Mouse (Mus musculus): Measurements from ENCODE around the gene Slco2a1.

The Slco2a1 gene

GRCm38 (mm10) chr9:102982376-102982775 is 6.1 kb upstream of the Slco2a1 start:
- 83% methylated on average over 3 of the region's 3 CpGs for WGBS

GRCm38 (mm10) chr9:102985111-102985510 is 3.4 kb upstream of the Slco2a1 start:
- 74% methylated on average over 1 of the region's 1 CpGs for WGBS

- WGBS, result 81% methylated on average over 4 of the region's 4 CpGs
Observed at GRCm38 (mm10) chr9:102985939-102986338, 2.6 kb upstream of the Slco2a1 start.

- 62% methylated on average over 6 of the region's 6 CpGs for WGBS
Observed at GRCm38 (mm10) chr9:102990306-102991133, 2.0 kb downstream of the Slco2a1 start.

GRCm38 (mm10) chr9:102991134-102991406 is 2.6 kb downstream of the Slco2a1 start:
- WGBS, result 85% methylated on average over 4 of the region's 4 CpGs

- WGBS, result 69% methylated on average over 6 of the region's 6 CpGs
Observed at GRCm38 (mm10) chr9:102992877-102993276, 4.4 kb downstream of the Slco2a1 start.

GRCm38 (mm10) chr9:102993764-102994163 is 5.3 kb downstream of the Slco2a1 start:
- 83% methylated on average over 5 of the region's 5 CpGs for WGBS

- 91% methylated on average over 12 of the region's 12 CpGs for WGBS
Observed at GRCm38 (mm10) chr9:102995800-102996635, 7.5 kb downstream of the Slco2a1 start.

GRCm38 (mm10) chr9:103000384-103000783 is 11.9 kb downstream of the Slco2a1 start:
- WGBS, result 91% methylated on average over 7 of the region's 7 CpGs

- WGBS, result 82% methylated on average over 6 of the region's 6 CpGs
Observed at GRCm38 (mm10) chr9:103004343-103004742, 15.8 kb downstream of the Slco2a1 start.

GRCm38 (mm10) chr9:103007699-103008078 is 19.2 kb downstream of the Slco2a1 start:
- WGBS, result 20% methylated on average over 15 of the region's 15 CpGs

GRCm38 (mm10) chr9:103008079-103008855 is 19.8 kb downstream of the Slco2a1 start:
- 2% methylated on average over 50 of the region's 50 CpGs for WGBS

- 69% methylated on average over 3 of the region's 3 CpGs for WGBS
Observed at GRCm38 (mm10) chr9:103010161-103010560, 21.6 kb downstream of the Slco2a1 start.

- WGBS, result 26% methylated on average over 5 of the region's 5 CpGs
Observed at GRCm38 (mm10) chr9:103013366-103013765, 24.9 kb downstream of the Slco2a1 start.

- 90% methylated on average over 12 of the region's 12 CpGs for WGBS
Observed at GRCm38 (mm10) chr9:103014686-103015085, 26.2 kb downstream of the Slco2a1 start.

- 87% methylated on average over 4 of the region's 4 CpGs for whole genome bisulfite sequencing
Observed at GRCm38 (mm10) chr9:103024116-103024515, 35.6 kb downstream of the Slco2a1 start.

- WGBS, result 83% methylated on average over 11 of the region's 11 CpGs
Observed at GRCm38 (mm10) chr9:103027150-103027889, 38.8 kb downstream of the Slco2a1 start.

- 67% methylated on average over 8 of the region's 8 CpGs for WGBS
Observed at GRCm38 (mm10) chr9:103029012-103029411, 40.5 kb downstream of the Slco2a1 start.

- WGBS, result 88% methylated on average over 2 of the region's 2 CpGs
Observed at GRCm38 (mm10) chr9:103030041-103030440, 41.5 kb downstream of the Slco2a1 start.

GRCm38 (mm10) chr9:103031211-103031610 is 42.7 kb downstream of the Slco2a1 start:
- WGBS, result 89% methylated on average over 5 of the region's 5 CpGs

GRCm38 (mm10) chr9:103032193-103032592 is 43.7 kb downstream of the Slco2a1 start:
- WGBS, result 62% methylated on average over 8 of the region's 8 CpGs

Data from cerebral cortex, adult 2 months (tissue).